Mouse (Mus musculus): ENCODE results near the gene Fndc3b. TPM values are rescaled to one million over a fixed set of nuclear protein-coding genes. Genes with fewer than 3 reads are reported as not detected.

Fndc3b gene
- polyA plus RNA-seq, 1 experiment = 0.78 TPM

DNA sequence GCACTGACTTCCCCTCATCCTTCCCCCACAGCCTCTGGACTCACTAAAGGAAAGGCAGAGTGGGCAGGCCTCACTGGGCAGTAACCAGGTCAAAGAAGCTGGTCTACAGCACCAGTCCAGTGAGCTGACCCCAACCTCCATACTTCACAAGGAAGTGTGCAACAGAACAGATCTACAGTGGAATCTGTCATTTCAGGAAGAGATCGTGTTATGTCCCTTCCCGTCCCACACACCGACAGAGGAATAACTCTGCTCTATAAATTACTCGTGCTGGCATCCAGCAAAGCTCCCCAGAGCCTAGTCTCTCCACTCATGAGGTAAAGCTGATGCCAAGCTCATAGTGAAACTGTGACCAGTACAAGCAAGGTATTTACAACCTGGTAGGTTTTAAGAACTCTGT is 27.7 kb downstream of the Fndc3b start:
- Histone ChIP-seq H3K27me3 (replicated peaks) (no peaks in the 10 kb centered on the region), H3K4me3 (replicated peaks) (no peak overlapping the region), H3K4me1 (no peaks in the 10 kb centered on the region), H3K36me3 (replicated peaks; ENCODE audit: low read length) (no peaks in the 10 kb centered on the region), H3K9me3 (peaks cover 8% of the 10 kb centered on the region; the same call in 1 of the 2 replicates)
- no peak for TF ChIP-seq FLI1 (IDR thresholded peaks at IDR 0.05; ENCODE audit: low read length)
- TF ChIP-seq GATA1 (IDR thresholded peaks at IDR 0.05; ENCODE audit: borderline replicate concordance, low read length) = no peak

DNA sequence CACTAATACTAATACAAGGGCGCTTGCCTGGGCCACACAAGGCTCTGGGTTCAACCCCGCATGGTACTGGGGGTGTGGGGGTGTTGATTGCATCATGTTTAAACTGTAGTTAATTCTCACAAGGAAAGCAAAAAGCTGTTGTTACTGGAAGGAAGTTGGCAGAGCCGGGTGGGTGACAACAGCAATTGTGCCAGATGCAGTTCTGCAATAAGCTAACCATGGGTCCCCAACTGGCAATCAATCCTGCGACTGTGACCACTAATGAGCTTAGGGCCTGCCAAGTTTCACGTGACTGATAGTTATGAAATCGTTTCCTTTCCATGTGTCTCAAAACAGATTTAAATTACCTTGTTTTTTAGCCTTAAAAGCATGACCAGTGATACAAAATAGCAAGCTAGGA is 33.5 kb downstream of the Fndc3b start:
- no peaks in the 10 kb centered on the region for H3K9me3 ChIP-seq
- no peaks in the 10 kb centered on the region for H3K27me3 ChIP-seq (replicated peaks)
- H3K4me1 ChIP-seq = no peaks in the 10 kb centered on the region
- no peak overlapping the region for H3K4me3 ChIP-seq (replicated peaks)
- no peak for TF ChIP-seq FLI1 (IDR thresholded peaks at IDR 0.05; ENCODE audit: low read length)
- no peak for TF ChIP-seq GATA1 (IDR thresholded peaks at IDR 0.05; ENCODE audit: borderline replicate concordance, low read length)
- no peaks in the 10 kb centered on the region for H3K36me3 ChIP-seq (replicated peaks; ENCODE audit: low read length)

DNA sequence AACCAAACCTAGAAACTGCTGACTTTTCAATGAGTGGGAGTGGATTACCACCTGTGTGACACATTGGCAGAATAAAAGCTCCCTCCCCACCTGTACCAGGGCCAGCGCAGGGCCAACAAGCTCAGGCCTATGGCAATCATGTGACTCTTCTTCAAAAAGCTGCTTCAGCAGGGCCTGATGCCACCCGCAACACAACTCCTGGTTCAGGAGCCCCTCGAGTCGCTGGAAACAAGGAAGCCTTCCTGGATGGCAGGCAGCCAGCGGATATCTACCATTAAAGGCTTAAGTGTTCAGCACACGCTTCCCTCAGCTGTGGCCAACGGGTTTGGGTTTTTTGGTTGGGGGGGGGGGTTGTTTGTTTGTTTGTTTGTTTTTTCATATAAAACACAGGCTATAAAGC is 37.4 kb downstream of the Fndc3b start:
- Histone ChIP-seq H3K27me3 (replicated peaks) (no peaks in the 10 kb centered on the region), H3K9me3 (no peaks in the 10 kb centered on the region), H3K4me3 (replicated peaks) (no peak overlapping the region), H3K4me1 (no peaks in the 10 kb centered on the region), H3K36me3 (replicated peaks; ENCODE audit: low read length) (no peaks in the 10 kb centered on the region)
- TF ChIP-seq FLI1 (IDR thresholded peaks at IDR 0.05; ENCODE audit: low read length) = no peak
- TF ChIP-seq GATA1 (IDR thresholded peaks at IDR 0.05; ENCODE audit: borderline replicate concordance, low read length) = no peak

DNA sequence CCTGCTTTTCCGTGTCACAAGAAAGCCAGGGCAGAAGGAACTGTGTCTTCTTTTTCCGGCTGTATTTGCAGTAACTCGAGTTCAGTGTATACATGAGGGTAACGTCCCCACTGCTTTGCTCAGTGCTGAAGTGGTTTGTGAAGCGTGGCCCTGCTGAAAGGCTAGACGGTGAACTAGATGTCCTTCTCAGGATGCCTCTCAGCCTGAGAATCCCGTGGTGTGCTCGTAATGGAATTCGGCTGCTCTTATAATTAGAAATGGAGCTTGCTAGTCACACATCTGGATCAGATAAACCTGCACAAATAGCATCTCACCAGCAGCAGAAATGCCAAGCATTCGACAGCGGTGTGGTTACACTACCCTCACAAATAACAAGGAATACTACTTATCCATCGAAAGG is 40.7 kb downstream of the Fndc3b start:
- TF ChIP-seq GATA1 (IDR thresholded peaks at IDR 0.05; ENCODE audit: borderline replicate concordance, low read length) (no peak), FLI1 (IDR thresholded peaks at IDR 0.05; ENCODE audit: low read length) (no peak)
- H3K4me3 ChIP-seq (replicated peaks) = no peak overlapping the region
- H3K9me3 ChIP-seq = no peaks in the 10 kb centered on the region
- H3K36me3 ChIP-seq (replicated peaks; ENCODE audit: low read length) = no peaks in the 10 kb centered on the region
- H3K27me3 ChIP-seq (replicated peaks) = no peaks in the 10 kb centered on the region
- H3K4me1 ChIP-seq = no peaks in the 10 kb centered on the region

DNA sequence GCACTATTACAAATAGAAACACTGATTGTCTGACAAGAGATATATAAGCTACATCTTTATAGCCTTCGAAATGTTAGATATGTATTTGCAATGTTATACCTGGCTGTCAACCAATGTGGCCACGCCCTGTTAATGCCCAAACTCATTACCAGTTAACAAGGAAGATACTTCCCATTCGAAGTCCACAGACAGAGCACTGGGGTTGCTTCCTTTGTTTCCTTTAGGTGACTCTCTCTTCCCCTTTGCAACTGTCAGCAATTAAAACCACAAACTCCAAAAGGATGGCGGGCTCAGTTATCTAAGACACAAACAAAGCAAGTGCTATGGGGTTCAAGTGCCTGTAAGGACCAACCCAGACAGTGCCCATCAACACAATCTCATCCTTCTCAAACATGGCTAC is 43.8 kb downstream of the Fndc3b start:
- Histone ChIP-seq H3K9me3 (no peaks in the 10 kb centered on the region), H3K27me3 (replicated peaks) (no peaks in the 10 kb centered on the region), H3K4me3 (replicated peaks) (no peak overlapping the region), H3K36me3 (replicated peaks; ENCODE audit: low read length) (no peaks in the 10 kb centered on the region), H3K4me1 (no peaks in the 10 kb centered on the region)
- no peak for TF ChIP-seq GATA1 (IDR thresholded peaks at IDR 0.05; ENCODE audit: borderline replicate concordance, low read length)

DNA sequence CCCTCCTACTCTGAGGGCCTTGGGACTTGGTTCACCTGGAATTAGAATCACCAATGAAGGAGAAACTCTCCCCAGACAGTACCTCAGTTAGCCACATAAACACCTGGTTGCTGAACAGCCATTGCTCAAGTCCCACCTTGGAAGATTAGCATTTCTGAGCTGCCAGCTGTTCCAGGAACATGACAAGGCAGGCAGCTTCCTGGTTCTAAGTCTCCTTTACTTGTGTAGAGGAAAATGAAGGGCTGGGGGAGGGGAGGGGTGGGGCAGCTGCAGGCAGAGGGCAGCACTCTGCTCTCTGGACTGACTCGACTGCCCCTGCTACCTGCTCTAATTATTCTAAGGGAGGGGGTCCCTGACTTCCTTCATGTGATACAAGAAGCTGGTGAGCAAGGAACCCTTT is 45.8 kb downstream of the Fndc3b start:
- no peak overlapping the region for H3K4me3 ChIP-seq (replicated peaks)
- TF ChIP-seq FLI1 (IDR thresholded peaks at IDR 0.05; ENCODE audit: low read length) (no peak), GATA1 (IDR thresholded peaks at IDR 0.05; ENCODE audit: borderline replicate concordance, low read length) (no peak)
- H3K9me3 ChIP-seq = no peaks in the 10 kb centered on the region
- no peaks in the 10 kb centered on the region for H3K36me3 ChIP-seq (replicated peaks; ENCODE audit: low read length)
- no peaks in the 10 kb centered on the region for H3K4me1 ChIP-seq
- H3K27me3 ChIP-seq (replicated peaks) = no peaks in the 10 kb centered on the region

DNA sequence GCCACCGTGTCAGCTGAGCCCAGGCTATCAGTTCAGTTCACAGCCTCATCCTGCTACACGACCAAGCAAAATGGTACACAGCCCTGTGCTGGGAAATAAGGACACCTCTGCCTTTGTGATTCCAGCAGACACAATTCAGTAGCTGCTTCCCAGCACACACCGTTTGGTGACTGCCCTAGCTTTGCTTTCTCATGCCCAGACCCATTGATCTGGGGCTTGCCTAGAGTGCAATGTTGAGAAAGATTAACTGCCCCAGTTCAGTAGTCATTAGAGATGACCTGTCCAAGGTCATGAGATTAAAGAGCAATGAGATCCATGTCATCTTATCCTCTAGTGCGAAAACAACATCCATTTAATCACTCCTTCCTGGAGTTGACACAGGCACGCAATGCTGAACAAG is 47.9 kb downstream of the Fndc3b start:
- no peak for TF ChIP-seq FLI1 (IDR thresholded peaks at IDR 0.05; ENCODE audit: low read length)
- TF ChIP-seq GATA1 (IDR thresholded peaks at IDR 0.05; ENCODE audit: borderline replicate concordance, low read length) = no peak
- H3K9me3 ChIP-seq = no peaks in the 10 kb centered on the region

DNA sequence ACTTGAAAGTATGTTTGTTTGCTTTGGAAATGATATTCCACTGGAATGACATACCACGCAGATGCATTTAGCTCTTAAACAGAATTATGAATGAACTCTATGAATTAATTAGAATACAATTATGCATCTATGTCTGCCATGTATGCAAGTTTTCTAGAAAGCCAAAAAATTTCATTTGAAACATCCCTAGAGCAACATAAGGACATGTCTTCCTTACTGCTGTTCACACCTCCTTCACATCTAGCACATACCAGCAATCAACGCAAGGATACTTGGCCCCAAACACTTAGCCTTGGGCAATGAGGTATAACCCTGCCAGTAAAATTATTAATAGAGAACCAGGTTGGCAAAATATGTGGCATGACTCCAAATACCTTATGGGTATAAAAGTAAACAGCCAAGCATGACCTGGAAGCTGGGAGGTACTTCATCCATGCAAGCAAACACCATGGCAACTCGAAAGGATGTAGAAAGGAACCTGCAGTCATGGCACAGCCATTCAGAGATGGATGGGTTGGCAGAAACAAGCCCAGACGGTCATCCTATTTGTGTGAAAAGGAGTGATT is 52.8 kb downstream of the Fndc3b start:
- H3K4me3 ChIP-seq (replicated peaks) = no peak overlapping the region

More for the DNA sequence above, 47.9 kb downstream of the Fndc3b start:
- no peak overlapping the region for H3K4me3 ChIP-seq (replicated peaks)
- H3K36me3 ChIP-seq (replicated peaks; ENCODE audit: low read length) = no peaks in the 10 kb centered on the region
- H3K4me1 ChIP-seq = no peaks in the 10 kb centered on the region
- no peaks in the 10 kb centered on the region for H3K27me3 ChIP-seq (replicated peaks)

DNA sequence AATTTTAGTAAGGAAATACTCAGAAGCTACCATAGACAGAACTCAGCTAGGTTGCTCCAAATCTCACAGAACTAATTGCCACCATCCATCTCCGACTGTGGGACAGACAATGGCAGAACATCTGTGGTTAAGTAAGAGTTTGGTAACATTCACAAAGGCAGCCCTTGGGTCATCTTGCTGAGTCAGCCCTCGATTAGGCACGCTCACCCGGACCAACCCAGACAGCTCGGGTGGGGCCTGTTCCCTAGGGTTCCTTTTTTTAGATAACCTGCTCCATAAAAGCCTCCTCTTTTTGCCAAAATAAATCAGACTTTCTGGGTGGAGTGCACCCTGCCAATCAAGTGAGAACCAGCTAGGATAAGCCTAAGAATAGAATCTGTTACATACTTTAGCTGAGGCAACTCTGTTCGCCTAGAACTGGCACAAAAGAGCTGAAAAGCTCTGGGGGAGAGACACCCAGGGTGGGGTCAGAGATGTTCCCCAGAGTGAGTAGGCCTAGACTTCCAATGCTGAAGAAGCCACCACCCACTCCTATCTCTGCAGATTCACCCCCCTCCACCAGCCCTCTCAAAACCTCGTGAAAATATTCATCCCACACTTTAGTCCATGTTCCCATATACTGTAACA is 54.2 kb downstream of the Fndc3b start:
- no peak overlapping the region for H3K4me3 ChIP-seq (replicated peaks)
- H3K27me3 ChIP-seq (replicated peaks) = no peaks in the 10 kb centered on the region
- no peaks in the 10 kb centered on the region for H3K36me3 ChIP-seq (replicated peaks; ENCODE audit: low read length)
- no peaks in the 10 kb centered on the region for H3K4me1 ChIP-seq
- TF ChIP-seq FLI1 (IDR thresholded peaks at IDR 0.05; ENCODE audit: low read length) = no peak
- TF ChIP-seq GATA1 (IDR thresholded peaks at IDR 0.05; ENCODE audit: borderline replicate concordance, low read length) = no peak
- no peaks in the 10 kb centered on the region for H3K9me3 ChIP-seq

More for the DNA sequence above, 52.8 kb downstream of the Fndc3b start:
- no peaks in the 10 kb centered on the region for H3K4me1 ChIP-seq
- H3K9me3 ChIP-seq = no peaks in the 10 kb centered on the region
- no peaks in the 10 kb centered on the region for H3K27me3 ChIP-seq (replicated peaks)
- TF ChIP-seq GATA1 (IDR thresholded peaks at IDR 0.05; ENCODE audit: borderline replicate concordance, low read length) (no peak), FLI1 (IDR thresholded peaks at IDR 0.05; ENCODE audit: low read length) (no peak)
- no peaks in the 10 kb centered on the region for H3K36me3 ChIP-seq (replicated peaks; ENCODE audit: low read length)

DNA sequence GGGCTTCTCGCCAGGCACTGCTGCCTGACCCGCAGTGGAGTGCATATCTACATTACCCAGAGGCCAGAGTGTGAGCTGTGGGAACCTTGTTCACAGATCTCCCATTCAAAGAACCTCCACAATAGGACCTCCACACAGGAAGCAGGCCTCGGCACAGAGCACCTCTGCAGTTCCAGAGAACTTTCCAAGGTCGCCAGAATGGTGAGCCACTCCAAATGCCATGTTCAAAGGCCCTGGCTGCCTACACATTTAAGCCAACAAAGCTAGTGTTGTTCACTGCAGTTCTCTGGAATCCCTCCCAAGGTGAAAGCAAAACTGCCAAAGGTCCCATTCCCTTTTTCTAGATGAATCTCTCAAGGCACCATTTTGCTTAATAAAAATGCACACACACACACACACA is 55.4 kb downstream of the Fndc3b start:
- no peak for TF ChIP-seq FLI1 (IDR thresholded peaks at IDR 0.05; ENCODE audit: low read length)
- no peak for TF ChIP-seq GATA1 (IDR thresholded peaks at IDR 0.05; ENCODE audit: borderline replicate concordance, low read length)
- Histone ChIP-seq H3K4me3 (replicated peaks) (no peak overlapping the region), H3K4me1 (no peaks in the 10 kb centered on the region), H3K9me3 (no peaks in the 10 kb centered on the region), H3K27me3 (replicated peaks) (no peaks in the 10 kb centered on the region), H3K36me3 (replicated peaks; ENCODE audit: low read length) (no peaks in the 10 kb centered on the region)
